Mouse (Mus musculus) liver, adult (tissue): ENCODE data around the gene Lypd4.

Source experiments
- GATA4 ChIP-seq: IDR thresholded peaks from 2 replicates; pipeline ENCODE4 v1.6.1; 2014; ENCODE audit warnings: mild to moderate bottlenecking, low read length; ENCODE audit not compliant: insufficient replicate concordance

The Lypd4 gene

DNA sequence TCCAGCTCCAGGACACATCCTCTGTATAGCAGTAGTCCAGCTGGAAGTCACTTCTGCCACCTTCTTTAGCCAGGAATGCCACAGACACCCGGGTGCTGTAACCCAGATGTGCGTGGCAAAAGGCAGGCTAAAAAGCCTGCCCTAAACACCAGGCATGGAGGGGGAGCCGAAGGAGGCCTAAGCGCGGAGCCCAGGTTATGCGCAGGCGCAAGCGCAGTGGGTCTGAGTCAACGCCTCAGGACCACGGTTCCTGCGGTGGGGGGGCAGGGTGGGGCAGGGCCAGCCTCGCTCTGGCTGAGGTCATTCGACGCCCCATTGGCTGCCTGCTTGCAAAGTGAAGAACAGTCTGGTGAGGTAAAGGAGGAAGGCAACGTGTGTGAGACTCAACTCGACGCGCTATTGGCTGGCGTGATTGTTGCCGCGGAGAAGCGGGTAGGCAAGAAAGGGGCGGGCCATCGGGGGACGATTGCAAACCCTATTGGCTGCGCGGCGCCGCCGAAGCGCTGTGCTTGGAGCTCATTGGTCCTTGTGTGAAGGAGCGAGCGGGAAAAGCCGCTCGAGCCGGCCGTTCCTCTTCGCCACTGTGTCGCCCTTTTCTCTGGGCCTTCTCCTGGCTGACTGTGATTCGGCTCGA, at the start of gene Lypd4, which contains the start of gene Dmrtc2:
Gene Lypd4 (minus strand): TSS at position 410 of the 634 bp plus-strand sequence.
Gene Dmrtc2 (plus strand): TSS at position 526 of the 634 bp plus-strand sequence.
- TF ChIP-seq GATA4 = no peak

DNA sequence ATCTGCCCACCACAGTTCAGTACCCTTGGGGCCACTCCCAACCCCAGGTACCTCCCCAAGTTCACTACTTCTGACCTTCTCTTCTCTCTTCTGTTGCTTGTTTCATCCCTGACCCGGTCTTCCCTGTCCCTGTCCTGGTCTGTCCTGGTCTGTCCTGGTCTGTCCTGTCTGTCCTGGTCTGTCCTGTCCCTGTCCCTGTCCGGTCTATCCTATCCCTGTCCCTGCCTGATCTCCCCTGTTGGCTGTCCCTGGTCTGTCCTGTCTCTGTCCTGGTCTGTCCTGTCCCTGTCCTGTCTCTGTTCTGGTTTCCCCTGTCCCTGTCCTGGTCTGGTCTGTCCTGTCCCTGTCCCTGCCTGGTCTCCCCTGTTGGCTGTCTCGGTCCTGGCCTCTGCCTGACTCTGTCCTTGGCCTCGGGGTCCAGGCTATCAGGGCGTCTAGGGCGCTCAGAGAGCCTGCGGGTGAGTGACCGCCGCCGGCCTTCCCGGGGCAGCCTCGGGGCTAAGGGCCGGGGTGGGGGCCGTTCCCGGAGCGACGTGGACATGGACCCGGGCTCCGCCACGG, 49.1 kb upstream of the Lypd4 start:
- TF ChIP-seq GATA4 = no peak

DNA sequence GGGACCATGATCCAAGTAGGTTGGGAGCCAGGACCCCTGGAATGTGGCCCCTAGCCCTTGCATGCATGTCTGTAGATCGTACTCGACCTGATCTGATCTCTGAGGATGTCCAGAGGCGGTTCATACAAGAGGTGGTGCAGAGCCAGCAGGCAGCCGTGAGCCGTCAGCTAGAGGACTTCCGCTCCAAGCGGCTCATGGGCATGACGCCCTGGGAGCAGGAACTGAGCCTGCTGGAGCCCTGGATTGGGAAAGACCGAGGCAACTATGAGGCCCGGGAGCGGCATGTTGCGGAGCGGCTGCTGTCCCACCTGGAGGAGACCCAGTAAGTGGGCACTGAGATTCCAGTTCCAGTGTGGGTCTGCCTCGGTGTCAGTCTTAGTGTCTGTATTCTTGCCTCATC, 42.7 kb upstream of the Lypd4 start:
- TF ChIP-seq GATA4 = no peak

DNA sequence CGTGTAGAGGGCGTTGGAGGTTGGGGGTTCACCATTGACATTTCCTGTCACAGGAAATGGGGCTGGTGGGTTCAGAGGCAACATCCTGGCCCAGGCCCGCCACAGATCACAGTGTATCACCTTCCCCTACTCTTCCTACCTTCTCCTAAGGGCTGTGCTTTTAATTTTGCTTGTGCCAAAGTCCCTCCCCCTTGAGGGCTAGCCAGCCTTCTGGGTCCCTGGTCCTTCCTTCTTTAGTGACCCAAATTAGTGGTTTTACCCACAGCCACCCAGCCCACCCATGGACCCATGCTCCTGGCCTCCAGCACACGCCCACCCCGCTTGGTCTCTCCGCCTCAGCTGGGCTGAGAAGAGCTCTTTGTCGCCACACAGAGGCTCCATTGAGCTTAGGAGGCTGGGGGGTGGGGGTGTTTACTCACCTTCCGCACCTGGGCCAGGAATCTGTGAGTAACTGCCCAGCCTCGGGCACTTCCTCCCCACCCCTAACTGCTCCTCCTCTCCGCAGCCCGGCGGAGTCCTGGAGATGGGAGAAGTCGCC, 37.5 kb upstream of the Lypd4 start:
- no peak for TF ChIP-seq GATA4

DNA sequence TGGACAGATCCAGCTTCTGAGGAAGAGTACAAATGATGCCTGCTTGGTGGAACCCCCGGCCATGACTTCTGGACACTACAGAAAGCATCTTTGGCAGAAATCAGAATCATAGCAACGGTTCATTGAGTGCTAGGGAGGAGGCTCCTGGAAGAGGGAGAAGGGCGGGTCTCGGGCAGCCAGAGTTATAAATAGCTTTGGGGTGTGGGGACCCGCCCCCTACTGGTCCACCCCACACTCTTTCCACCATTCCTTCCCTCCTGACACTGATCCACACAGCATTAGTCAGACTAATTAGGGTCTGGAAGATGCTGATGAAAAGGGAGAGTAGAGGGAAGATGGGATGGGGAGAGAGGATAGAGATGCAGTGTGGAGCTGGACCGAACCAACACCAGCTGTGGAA, 36.8 kb upstream of the Lypd4 start:
- no peak for TF ChIP-seq GATA4

DNA sequence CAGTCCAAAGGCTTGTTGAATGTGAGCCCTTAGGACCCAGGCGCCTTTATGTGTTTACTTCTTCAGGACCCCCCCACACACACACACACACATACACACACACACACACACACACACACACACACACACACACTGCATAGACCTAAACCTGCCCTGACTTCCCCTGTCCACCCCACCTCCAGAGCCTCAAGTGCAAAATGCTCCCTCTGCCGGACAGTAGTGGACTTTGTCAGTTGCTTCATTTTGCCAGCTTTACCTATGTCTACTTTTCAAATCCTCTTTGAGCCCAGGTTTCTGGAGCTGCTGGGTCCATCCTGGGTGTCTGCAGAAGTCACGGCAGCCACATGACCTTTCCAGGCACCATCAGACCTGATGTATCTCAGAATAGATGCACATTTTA, 35.2 kb upstream of the Lypd4 start:
- TF ChIP-seq GATA4 = no peak

DNA sequence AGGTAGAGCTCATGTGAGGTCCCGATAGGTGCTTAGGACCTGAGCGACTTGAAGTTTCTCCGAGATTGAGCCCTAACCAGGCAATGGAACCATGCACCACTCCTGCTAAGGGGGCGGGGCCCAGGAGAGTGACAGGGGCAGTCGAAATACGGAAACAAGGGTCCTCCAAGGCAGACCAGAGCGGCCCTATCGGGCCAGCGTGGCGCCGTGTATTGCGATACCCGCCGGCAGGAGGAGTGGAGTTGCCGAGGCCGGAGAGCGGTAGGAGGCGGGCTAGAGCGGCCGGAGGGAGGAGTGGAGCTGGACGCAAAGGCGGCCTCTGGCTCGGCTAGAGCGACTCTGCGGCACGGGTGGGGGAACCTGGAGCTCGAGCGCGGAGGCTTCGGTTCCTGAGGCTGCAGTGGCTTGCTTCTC, 34.3 kb upstream of the Lypd4 start:
- peak; percentile 93; the same call in 1 of the 2 replicates for TF ChIP-seq GATA4

DNA sequence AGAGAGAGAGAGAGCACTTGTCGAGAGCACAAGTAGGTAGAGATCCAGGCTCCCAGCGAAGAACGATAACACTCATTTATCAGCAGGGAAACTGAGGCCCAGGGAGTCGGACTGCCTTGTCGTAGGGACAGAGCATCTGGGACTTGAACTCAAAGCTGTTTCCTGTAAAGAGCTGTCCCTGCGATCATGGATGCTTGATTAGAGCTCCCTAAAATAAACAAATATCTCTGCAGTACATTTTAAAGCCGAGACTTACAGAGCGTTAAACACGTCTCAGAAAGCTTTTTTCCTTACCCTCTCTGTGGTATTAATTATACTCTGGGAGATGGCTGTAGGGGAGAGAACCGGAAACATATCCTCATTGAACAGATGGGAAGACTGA, 33.7 kb upstream of the Lypd4 start:
- TF ChIP-seq GATA4 = no peak

DNA sequence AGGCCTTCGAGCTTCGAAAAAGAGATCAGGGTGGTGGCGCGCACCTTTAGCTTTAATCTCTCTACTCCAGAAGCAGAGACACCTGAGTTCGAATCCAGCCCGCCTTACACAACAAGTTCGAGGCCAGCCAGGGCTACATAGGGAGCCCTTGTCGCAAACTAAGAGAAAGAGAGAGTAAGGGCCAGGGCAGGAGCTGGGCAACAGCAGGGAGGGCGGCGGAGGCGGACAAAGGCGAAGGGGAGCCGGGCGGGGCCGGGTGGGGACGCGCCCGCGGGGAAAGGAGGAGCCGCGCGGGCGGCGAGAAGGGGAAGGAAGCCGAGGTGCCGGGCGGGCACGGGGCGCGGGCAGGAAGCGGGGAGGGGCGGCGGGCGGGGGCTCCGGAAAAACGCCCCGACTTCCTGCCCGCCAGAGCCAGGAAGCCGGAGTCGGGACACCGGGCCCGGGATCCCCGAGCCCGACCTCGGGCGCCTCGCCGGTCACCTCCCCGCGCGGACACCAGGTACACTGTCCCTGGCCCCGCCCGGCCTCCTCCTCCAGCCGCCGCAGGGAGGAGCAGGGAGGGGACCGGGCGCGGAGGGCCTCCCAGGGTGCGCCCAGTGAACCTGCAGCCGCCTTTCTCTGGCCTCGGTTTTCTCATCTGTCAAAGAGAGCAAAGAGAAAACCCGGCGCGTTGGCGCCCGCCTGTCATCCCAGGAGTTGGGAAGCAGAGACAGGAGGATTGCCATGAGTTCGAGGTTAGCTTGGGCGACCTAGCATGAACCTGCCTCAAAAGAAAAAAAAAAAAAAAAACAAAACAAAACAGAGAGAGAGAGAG, 33.1 kb upstream of the Lypd4 start, which contains the start of gene Arhgef1:
Gene Arhgef1 (plus strand): TSS at position 283 of the 814 bp plus-strand sequence.
- TF ChIP-seq GATA4 = no peak

DNA sequence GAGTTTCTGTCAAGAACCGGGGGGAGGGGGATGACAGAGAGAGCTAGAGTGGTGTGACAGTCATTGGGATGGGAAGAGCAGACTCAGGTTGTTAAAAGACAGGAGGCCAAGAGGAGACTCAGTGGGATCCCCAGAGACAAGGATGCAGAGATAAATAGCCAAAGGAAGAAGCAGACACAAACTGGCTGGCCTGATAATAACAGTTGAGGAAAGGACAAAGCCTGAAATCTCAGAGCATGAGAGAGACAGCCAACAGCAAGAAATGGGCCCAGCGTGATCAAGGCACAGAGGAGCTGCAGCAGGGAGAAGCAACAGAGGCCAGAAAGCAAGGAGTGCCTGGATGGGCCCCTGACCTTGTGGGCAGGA, 32.5 kb upstream of the Lypd4 start:
- TF ChIP-seq GATA4 = no peak

DNA sequence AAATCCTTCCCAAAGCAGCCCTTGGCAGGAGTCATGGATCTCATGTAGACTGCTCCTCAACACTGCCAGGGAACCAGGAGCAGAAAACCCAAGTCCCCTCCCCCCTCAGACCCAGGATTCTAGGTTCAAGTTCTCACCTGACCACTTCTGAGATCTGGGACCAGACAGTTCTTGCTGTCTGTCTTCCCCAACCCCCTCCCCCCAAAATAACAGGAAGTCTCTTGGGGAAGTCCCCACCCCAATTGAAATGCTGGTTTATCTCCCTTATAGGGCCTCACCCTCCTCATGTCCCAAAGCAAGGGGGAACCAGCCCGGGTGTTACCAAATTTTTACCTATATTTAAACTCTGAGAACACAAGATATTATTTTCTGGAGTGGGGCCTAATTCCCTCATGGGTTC, 32.1 kb upstream of the Lypd4 start:
- TF ChIP-seq GATA4 = no peak

DNA sequence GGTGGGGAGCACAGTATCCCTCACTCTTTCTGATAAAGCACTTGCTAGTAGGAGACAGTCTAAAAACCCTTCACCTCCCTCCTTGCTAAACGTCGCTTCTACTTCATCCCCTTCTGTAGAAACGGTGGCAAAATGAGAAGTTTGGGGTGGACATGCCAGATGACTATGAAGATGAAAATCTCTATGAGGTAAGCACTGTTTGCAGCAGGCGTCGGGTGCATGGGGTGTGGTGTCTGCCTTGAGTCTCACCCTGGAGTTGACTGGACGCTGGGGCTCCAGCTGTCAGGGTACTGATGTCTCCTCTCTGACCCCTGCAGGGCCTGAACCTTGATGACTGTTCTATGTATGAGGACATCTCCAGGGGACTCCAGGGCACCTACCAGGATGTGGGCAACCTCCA, 31.4 kb upstream of the Lypd4 start:
- TF ChIP-seq GATA4 = no peak

DNA sequence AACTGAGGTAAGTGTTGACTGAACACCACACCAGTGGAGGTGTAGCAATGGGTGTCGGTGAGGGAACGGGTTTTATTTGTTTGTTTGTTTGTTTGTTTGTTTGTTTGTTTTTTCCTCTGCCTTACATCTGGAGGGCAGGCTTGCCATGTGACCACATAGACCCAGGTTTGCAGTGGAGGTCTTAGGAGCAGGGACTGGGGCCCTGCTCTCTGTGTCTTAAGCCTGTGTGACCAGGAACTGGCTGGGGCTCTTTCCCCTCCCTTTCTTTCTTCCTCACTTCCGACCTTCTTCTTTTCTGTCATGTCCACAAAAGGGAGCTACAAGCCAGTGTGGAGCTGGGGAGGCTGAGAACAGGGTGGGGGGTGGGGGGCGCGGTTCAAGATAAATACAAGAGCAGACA, 28.2 kb upstream of the Lypd4 start:
- TF ChIP-seq GATA4 = no peak

DNA sequence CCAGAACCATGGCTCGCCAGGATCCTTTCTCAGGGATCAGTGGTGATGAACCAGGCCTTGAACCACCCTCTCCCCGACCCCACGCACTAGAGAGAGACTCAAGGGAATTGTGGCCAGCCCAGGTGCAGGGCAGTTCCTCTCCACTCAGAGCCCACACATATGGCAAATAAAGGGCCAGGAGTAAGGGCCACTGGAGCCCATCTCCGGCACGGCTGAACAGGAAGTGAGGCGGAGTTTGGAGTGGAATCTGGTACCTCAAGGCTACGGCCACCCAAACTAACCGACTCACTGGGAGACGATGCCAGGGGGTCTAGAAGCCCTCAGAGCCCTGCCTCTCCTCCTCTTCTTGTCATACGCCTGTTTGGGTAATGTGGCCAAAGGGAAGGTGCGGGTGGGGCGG, 27.5 kb upstream of the Lypd4 start, which contains the start of gene Cd79a:
Gene Cd79a (plus strand): TSS at position 158 of the 400 bp plus-strand sequence.
- no peak for TF ChIP-seq GATA4

DNA sequence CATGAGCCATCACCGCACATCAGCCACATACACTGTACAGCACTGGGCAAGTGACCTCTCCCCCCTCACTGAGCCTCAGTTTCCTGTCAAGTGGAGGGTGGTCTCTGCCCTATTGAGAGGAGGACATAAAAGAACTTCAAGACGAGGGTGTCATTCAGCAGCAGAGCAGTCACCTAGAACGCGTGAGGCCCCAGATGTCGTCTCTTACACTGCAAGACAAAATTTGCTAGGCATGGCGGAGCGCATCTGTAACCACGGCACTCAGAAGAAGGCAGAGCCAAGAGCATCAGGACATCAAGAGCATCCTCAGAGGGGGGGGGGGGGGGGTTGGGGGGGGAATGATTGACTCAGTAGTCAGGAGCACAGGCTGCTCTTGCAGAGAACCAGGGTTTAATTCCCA, 26.5 kb upstream of the Lypd4 start:
- TF ChIP-seq GATA4 = no peak

DNA sequence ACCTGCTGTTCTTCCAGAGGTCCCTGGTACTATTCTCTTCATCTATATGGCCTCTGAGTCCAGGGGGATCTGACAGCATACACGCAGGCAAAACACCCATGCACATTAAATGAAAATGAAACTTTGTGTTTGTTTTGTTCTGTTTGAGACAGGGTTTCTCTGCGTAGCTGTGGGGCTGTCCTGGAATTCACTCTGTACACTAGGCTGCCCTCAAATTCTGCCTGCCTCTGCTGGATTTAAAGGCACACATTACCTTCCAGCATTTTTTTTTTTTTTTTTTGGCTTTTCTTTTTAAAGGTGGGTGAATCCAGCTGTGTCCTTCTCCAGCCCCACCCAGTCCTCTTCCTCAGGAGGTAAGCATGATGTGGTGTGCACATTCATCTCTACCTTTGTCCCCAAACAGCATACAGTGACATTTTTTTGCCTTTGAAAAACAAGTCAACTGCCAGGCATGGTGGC, 22.4 kb upstream of the Lypd4 start:
- TF ChIP-seq GATA4 = no peak
